Mouse (Mus musculus): ENCODE measurements around the gene Ypel5. TPM values are rescaled to one million over a fixed set of nuclear protein-coding genes. Genes with fewer than 3 reads are reported as not detected.
A peak's percentile ranks its signal among the peaks of the same experiment; 100 is the strongest.

Ypel5 gene
- total and polyA plus RNA-seq, 3 experiments: 26.6 to 36.4 (median 35.6) TPM

DNA sequence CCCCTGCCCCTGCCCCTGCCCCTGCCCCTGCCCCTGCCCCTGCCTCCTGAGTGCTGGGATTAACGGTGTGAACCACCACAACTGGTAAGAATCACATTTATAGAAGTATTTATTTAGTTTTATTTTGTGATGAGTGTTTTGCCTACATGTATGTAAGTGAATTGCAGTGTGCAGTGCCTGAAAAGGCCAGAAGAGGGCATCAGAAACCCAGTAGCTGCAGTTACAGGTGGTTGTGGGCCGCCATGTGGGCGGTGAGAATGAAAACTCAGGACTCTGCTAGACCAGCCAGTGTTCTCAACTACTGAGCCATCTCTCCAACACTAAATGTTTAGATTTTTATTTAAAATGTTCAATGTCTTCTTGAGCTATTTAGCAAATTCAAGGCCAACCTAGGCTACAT lies 39.7 kb upstream of the Ypel5 start:
- TF ChIP-seq POLR2A (IDR thresholded peaks at IDR 0.05; ENCODE audit: insufficient read depth, low read depth, low read length) (no peak), CTCF (IDR thresholded peaks at IDR 0.05) (peak; percentile 17)
- H3K9ac ChIP-seq (ENCODE audit: low read depth, low read length): no peak overlapping the region
- 89% methylated on average over 3 of the region's 3 CpGs for WGBS
- intact Hi-C loops (cut with DNase I): loop anchor here (10.0 kb wide), 1 partner anchor 498 kb away; no protein-coding TSS in a partner anchor
- no peak overlapping the region for H3K27ac ChIP-seq
- no peak overlapping the region for H3K4me3 ChIP-seq
- DNase-seq: no peak
- no peaks in the 10 kb centered on the region for H3K36me3 ChIP-seq (ENCODE audit: control insufficient read depth, insufficient read depth, low read length)
- no peaks in the 10 kb centered on the region for H3K27me3 ChIP-seq (ENCODE audit: control insufficient read depth, insufficient read depth, low read length)
- H3K79me2 ChIP-seq (replicated peaks; ENCODE audit: control insufficient read depth, insufficient read depth, low read length): no peaks in the 10 kb centered on the region
- H3K4me1 ChIP-seq (ENCODE audit: control insufficient read depth, insufficient read depth, low read length): peaks cover 3% of the 10 kb centered on the region; the same call in 1 of the 2 replicates

DNA sequence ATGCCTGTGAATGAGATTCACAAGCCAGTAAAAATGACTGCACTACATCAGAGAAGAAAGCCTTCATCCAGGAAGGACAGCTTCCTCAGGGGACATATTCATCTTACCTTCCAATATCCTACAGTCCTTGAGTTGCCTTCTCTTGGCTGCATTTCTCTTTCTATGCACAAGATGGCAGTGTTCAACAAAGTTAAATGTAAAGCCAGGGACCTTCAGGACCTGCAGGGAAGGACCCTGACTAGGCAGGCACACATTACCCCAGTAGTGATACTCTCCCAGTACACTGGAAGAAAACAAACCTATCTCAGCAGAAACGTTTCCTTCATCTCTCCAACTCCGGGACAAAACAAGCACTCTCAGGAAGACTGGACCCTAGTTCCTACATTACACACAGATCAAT lies 38.4 kb upstream of the Ypel5 start:
- Histone ChIP-seq H3K27me3 (ENCODE audit: control insufficient read depth, insufficient read depth, low read length) (no peaks in the 10 kb centered on the region), H3K27ac (no peak overlapping the region), H3K9ac (ENCODE audit: low read depth, low read length) (no peak overlapping the region), H3K36me3 (ENCODE audit: control insufficient read depth, insufficient read depth, low read length) (no peaks in the 10 kb centered on the region), H3K4me3 (no peak overlapping the region), H3K4me1 (ENCODE audit: control insufficient read depth, insufficient read depth, low read length) (peaks cover 3% of the 10 kb centered on the region; the same call in 1 of the 2 replicates), H3K79me2 (replicated peaks; ENCODE audit: control insufficient read depth, insufficient read depth, low read length) (no peaks in the 10 kb centered on the region)
- 0 out of 2 replicates have a peak, but pooled peaks have one; percentile 32 for TF ChIP-seq EP300 (IDR thresholded peaks at IDR 0.05; ENCODE audit: insufficient read depth, low read depth, low read length)
- peak; percentile 87 for TF ChIP-seq CTCF (IDR thresholded peaks at IDR 0.05)
- TF ChIP-seq POLR2A (IDR thresholded peaks at IDR 0.05; ENCODE audit: insufficient read depth, low read depth, low read length): no peak
- intact Hi-C loops (cut with DNase I): loop anchor here (1.0 to 10.0 kb wide), 3 partner anchors 16 to 947 kb away; no protein-coding TSS in a partner anchor
- WGBS: 6% methylated on average over 2 of the region's 2 CpGs
- DNase-seq: no peak

DNA sequence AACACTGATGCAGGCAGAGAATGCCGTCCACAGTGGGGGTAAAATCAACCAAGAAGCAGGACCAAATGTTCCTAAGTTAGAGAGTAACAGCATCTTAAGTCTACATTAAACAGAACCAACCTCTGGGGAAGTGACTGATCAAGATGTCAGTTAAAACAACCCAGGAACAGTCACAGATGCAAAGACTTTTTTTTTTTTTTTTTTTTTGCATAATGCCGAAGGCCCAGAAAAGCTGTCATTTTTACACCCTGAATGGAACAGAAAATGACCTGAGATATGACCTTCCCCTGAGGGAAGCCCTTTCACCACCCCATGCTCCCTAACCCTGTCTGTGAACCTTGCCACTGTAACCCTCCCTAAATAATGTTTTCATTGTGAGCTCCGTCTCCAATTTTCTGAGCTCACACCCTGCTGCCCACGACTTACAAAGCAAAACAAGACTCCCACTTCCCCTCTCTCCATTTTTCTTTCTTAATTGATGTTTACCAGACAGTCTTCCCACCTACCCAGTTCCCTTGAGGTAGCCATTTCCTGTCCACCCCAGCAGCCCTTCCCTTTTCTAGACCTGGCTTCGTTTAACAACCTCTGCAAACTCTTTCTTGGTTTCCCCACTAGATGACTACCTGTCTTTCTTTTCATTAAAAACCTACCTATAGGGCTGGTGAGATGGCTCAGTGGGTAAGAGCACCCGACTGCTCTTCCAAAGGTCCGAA lies 26.2 kb upstream of the Ypel5 start:
- no peaks in the 10 kb centered on the region for H3K36me3 ChIP-seq (ENCODE audit: control insufficient read depth, insufficient read depth, low read length)
- H3K27ac ChIP-seq: no peak overlapping the region
- no peaks in the 10 kb centered on the region for H3K79me2 ChIP-seq (replicated peaks; ENCODE audit: control insufficient read depth, insufficient read depth, low read length)
- no peak overlapping the region for H3K4me3 ChIP-seq
- no peak for DNase-seq
- WGBS: 55% methylated on average over 7 of the region's 7 CpGs
- no peak for TF ChIP-seq CTCF (IDR thresholded peaks at IDR 0.05)
- no peak for TF ChIP-seq POLR2A (IDR thresholded peaks at IDR 0.05; ENCODE audit: insufficient read depth, low read depth, low read length)
- no peak for TF ChIP-seq EP300 (IDR thresholded peaks at IDR 0.05; ENCODE audit: insufficient read depth, low read depth, low read length)
- H3K27me3 ChIP-seq (ENCODE audit: control insufficient read depth, insufficient read depth, low read length): no peaks in the 10 kb centered on the region
- H3K4me1 ChIP-seq (ENCODE audit: control insufficient read depth, insufficient read depth, low read length): no peaks in the 10 kb centered on the region; the same call in 1 of the 2 replicates
- H3K9ac ChIP-seq (ENCODE audit: low read depth, low read length): no peak overlapping the region
- intact Hi-C loops (cut with DNase I): no loop called here

DNA sequence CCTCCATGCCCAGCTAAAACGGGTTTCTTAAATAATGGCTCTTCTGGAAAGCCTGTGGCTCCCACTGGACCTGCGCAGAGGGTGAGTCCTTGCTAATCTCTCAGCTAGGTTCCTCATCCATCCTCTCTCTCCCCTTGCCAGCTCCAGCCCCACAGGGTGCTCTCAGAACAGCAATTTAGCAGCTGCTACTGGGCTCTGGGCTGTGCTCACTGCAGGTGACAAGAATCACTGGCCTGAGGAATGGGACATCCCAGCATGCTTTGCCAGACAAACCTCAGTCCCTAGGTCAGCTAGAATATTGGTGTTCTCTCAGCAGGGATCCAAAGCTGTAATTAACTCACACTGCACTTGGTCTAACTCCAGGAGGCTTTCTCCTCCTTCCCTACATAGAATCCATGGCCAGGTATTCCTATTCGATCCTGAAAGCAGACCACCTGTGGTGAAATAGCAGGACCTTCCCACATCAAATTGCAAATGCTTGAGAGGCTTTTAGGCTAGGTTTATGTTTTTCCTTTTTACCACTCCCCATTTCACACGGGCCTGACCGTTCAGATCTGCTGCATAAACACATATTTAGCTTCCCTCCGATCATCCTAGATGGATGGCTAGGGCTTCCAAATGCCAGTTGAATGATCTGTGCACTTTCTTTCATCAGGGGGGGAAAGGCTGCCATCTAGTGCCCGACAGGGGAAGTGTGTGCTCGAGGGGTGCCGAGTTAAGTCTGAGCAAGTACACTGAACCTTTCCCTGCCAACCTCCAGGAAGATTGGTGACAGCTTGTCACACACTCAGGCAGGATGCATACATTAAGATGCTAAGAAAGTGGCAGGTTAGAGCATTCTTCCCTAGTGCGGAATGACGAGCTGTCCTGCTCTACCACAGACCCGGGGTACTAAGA lies 22.6 kb upstream of the Ypel5 start:
- Histone ChIP-seq H3K4me3 (no peak overlapping the region), H3K4me1 (ENCODE audit: control insufficient read depth, insufficient read depth, low read length) (no peaks in the 10 kb centered on the region; the same call in 1 of the 2 replicates), H3K27me3 (ENCODE audit: control insufficient read depth, insufficient read depth, low read length) (no peaks in the 10 kb centered on the region), H3K9ac (ENCODE audit: low read depth, low read length) (no peak overlapping the region), H3K36me3 (ENCODE audit: control insufficient read depth, insufficient read depth, low read length) (no peaks in the 10 kb centered on the region), H3K79me2 (replicated peaks; ENCODE audit: control insufficient read depth, insufficient read depth, low read length) (no peaks in the 10 kb centered on the region), H3K27ac (no peak overlapping the region)
- TF ChIP-seq POLR2A (IDR thresholded peaks at IDR 0.05; ENCODE audit: insufficient read depth, low read depth, low read length) (no peak), CTCF (IDR thresholded peaks at IDR 0.05) (peak; percentile 98; the same call in 1 of the 2 replicates), EP300 (IDR thresholded peaks at IDR 0.05; ENCODE audit: insufficient read depth, low read depth, low read length) (0 out of 2 replicates have a peak, but pooled peaks have one; percentile 46)
- 19% methylated on average over 12 of the region's 12 CpGs for WGBS
- peak; percentile 45 to 69 for DNase-seq
- intact Hi-C loops (cut with DNase I): loop anchor here (1.0 kb wide), 1 partner anchor 15 kb away; no protein-coding TSS in a partner anchor

- 88% methylated on average over 5 of the region's 5 CpGs for WGBS
- H3K79me2 ChIP-seq (replicated peaks; ENCODE audit: control insufficient read depth, insufficient read depth, low read length): no peaks in the 10 kb centered on the region
- intact Hi-C loops (cut with DNase I): no loop called here
- no peak for DNase-seq
- TF ChIP-seq CTCF (IDR thresholded peaks at IDR 0.05) (no peak), EP300 (IDR thresholded peaks at IDR 0.05; ENCODE audit: insufficient read depth, low read depth, low read length) (no peak)
- peaks cover 1% of the 10 kb centered on the region for H3K4me1 ChIP-seq (ENCODE audit: control insufficient read depth, insufficient read depth, low read length)
- no peak overlapping the region for H3K9ac ChIP-seq (ENCODE audit: low read depth, low read length)
- no peaks in the 10 kb centered on the region for H3K27me3 ChIP-seq (ENCODE audit: control insufficient read depth, insufficient read depth, low read length)
- H3K36me3 ChIP-seq (ENCODE audit: control insufficient read depth, insufficient read depth, low read length): no peaks in the 10 kb centered on the region
- no peak overlapping the region for H3K27ac ChIP-seq
- no peak overlapping the region for H3K4me3 ChIP-seq
Measured at GRCm38 (mm10) chr17:72817574-72817973, 18.7 kb upstream of the Ypel5 start.
